Mouse (Mus musculus) adrenal gland, postnatal 36 days (tissue): ENCODE results near the gene Fn3krp. TPM values are rescaled to one million over a fixed set of nuclear protein-coding genes. Genes with fewer than 3 reads are reported as not detected.

Source experiments
- DNase-seq, 2 experiments: peaks; one replicate each; pipeline ENCODE4 v3.0.0; 2021; ENCODE audit warnings: mixed read lengths in 1 of 2
- long read RNA-seq, 2 experiments: library from polyadenylated mRNA; stranded (forward); transcript quantifications; one replicate each; pipeline ENCODE4 v2.0.0; 2021; ENCODE audit warnings: borderline sequencing depth in 2 of 2
- total RNA-seq, 2 experiments: library from RNA; stranded (reverse); gene quantifications; 2 replicates each; pipeline ENCODE4 v1.2.3; 2021

Gene Fn3krp
- total RNA-seq = 10 to 100 TPM; 15.1 to 17.8 TPM
- long read RNA-seq, experiment 1, partial matches to known transcripts = 0 of 2 reads
- long read RNA-seq, experiment 1, other reads (novel, unspliced or antisense) = 1 of 2 reads
- long read RNA-seq, experiment 2 = 0 reads

DNA sequence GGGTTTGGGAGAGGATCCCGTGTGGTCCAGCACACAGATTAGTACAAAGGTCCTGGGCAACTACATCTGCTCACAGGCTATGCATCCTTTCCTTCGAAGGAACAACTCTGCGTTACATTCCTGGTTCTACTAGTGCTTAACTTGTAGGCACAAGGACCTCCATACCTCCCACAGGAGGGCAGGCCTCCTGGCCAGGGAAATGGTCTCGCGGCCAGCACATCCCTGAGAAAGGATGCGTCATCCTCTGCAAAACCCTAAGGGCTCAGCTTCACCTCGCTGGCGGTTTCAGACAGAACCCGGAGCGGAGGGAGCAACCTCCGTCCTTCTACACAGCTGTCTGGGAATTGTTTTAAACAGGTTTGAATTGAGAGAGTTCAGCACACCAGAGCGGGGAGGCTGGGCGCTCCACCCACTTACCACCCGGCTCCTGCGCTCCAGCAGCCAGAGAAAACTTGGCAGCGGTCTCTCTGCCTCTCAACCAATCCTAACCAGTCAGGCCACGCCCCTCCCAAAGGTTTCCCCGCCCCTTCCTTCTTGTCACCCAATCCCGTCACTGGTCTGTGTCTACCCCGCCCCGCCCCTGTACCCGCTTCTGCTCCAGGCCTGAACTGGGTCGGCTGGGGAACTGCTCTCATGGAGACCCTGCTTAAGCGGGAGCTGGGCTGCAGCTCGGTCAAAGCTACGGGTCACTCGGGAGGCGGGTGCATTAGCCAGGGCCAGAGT, at the start of gene Fn3krp:
Gene Fn3krp, plus strand, starts transcription at position 572 of the 723 bp plus-strand sequence.
- peak; percentile 99 for DNase-seq

DNA sequence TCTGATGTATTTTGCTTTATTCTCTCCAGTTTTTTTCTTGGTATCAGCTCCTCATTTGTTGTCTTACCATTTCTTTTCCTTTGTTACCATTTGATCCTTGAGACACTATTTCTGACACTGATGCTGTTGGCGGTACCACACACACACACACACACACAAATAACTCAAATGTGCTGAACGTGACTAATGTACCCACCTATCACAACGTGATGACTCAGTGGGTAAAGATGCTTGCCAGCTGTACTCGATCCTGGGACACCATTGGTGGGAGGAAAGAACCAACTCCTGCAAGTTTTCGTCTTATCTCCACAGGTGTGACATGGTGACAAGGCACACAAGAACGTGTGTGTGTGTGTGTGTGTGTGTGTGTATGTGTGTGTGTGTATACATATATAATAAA, 47.9 kb upstream of the Fn3krp start:
- DNase-seq = no peak

- no peak for DNase-seq
Observed at GRCm38 (mm10) chr11:121378644-121379043, 42.6 kb upstream of the Fn3krp start.

DNA sequence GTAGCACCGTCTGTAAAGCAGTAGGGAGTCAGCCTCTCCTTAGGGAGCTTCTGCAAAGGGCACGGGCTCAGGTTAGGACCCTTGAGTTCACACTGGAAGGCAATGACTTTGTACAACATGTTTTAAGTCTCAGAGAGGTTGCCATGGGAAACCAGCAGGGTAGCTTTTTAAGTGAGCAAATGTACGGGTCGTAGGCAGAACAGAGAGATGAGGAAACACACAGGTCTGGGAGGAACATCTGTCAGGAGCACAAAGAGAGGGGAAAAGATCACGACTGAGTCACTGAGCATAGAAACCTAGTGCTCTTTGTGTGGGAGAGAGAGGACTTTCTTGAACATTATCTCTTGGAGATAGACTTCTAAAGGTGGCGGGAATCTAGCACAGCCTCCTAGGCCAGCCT, 40.9 kb upstream of the Fn3krp start:
- DNase-seq = no peak

DNA sequence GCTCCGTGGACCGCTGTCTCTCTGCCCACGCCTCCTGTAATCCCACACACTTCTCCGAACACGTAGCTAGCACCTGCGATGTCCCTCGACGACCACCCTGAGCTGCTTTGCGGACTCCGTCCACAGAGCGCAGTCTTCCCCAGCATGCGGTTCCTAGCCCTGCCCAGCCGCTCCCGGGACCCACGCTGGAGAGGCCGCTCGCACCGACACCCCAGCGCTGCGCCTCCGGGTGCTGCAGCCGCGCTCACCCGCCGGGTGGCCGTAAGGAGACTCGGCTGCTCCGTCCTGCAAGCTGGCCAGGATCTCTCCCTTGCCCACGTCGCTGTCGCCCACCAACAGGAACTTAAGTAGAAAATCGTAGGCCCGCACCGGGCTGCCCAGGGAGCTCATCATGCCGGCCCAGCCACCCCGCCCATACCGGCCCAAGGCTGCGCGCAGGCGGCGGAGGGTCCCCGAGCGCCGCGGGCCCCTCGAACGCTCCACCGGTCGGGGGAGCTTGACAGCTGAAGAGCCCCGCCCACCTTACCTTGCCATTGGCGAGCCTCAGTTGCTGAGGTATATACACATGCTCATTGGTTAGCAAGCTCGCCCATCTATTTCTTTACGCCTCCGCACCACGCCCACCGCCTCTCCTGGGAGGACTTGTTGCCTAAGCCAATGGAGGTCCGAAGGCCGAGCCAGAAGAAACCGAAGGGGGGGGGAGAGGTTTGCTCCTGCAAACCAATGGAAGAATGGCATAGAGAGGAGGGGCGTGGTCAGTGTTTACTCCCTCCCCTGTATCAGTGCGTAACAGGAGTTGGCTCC, 33.2 kb upstream of the Fn3krp start, which contains the start of gene Rab40b:
Gene Rab40b, minus strand, starts transcription at position 502 of the 804 bp plus-strand sequence.
- DNase-seq = peak; percentile 94 to 95

DNA sequence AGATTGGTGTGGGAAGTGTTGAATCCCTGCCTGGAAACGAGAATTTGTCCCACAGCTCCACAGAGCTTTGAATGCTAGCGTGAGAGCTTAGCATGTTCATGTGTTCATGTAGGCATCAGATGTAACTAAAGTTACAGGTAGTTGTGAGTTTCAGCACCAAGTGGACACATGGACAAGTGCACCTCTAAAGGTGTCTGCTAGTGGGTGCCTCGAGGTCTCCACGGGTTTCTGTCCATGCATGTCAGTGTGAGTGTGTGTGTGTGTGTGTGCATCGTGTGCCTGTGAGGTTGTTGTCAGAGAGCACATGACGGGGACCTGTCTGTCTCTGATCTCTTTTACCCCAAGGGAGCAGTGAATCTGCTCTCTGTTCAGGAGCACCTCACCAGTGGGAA, 32.7 kb upstream of the Fn3krp start:
- no peak for DNase-seq

DNA sequence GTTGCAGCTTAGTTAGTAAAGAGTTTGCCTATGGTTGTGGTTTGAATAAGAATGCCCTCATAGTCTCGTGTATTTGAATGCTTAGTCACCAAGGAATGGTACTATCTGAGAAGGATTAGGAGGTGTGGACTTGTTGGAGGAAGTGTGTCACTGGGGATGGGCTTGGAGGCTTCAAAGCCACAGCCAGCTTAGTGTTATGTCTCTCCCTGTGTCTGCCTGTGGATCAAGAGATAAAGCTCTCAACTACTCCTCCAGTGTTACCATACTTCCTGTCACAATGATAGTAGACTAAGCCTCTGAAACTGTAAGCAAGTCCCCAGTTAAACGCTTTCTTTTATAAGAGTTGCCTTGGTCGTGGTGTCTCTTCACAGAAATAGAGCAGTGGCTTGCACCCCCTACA, 30.4 kb upstream of the Fn3krp start:
- no peak for DNase-seq

- no peak for DNase-seq
Observed at GRCm38 (mm10) chr11:121392405-121392804, 28.8 kb upstream of the Fn3krp start.

DNA sequence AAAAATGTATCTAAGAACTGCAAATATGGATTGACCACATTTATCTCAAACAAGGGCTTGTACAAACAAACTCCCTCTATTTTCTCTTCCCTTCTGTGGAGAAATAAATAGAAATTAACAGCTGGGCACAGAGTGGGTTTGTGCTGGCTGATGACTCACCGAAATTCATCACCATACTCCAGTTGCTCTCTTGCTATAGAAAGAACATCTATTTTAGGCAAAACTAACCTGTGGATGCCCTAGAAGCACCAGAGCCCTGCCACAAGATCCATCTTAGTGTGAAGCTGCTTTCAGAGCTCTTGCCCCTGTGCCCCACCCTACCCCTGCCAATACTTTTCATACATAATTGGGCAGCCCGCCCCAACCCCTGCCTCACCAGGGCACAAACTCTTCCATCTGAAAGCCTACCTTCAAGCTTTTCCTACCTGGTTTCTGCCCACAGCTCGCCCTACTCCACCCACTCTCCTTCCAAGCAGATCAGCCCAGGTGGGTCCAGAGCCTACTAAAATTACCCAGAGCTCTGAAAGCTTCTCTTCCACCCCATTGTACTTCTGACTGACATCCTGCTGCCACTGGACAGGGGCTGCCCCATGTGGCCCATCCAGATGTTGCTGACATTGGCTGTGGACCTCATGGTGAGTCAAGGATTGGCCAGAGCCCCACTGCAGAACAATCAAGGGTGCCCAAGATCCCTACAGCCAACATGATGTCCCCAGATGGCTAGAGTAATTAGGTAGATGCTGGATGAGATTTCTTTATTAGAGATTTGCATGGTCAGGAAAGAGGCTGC, 13.6 kb upstream of the Fn3krp start:
- no peak for DNase-seq

DNA sequence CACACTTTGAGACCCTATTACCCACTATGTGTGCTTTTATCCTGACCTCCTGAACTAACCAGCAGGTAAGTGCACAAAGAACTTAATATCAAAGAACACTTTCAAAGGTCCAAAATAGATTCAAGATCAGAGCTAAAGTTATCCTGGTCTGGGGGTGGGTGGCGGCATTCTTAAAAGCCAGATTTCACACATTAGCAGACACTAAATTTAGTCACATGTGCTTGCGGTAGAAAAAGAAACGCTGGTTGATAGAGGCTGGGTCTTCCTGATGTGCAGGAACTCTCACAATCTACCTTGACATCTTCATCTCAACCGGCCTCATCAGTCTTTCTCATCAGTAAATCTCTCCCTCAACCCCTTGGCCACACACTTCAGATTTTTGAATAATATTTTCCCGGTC, 6.4 kb upstream of the Fn3krp start:
- DNase-seq = no peak

GRCm38 (mm10) chr11:121415351-121415750, 5.8 kb upstream of the Fn3krp start:
- DNase-seq = no peak

DNA sequence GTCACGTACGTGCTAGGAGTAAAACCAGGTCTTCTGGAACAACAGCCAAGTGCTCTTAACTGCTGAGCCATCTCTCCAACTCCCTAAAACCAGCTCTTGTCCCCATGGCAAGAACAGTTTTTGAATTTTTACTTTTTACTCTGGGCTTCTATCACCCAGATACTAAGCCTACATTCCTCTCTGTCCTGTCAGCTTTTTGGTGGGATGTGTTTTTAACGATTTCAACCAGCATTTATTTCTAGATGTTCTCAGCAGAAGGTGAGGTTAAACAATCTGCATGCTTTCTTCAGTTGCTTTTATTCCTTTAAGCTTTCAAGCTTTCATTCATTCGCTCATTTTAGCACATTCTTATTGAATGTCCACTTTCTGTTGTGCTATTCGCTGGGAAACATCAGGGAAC, 3.2 kb upstream of the Fn3krp start:
- no peak for DNase-seq

GRCm38 (mm10) chr11:121418932-121419331, 2.3 kb upstream of the Fn3krp start:
- DNase-seq = no peak

DNA sequence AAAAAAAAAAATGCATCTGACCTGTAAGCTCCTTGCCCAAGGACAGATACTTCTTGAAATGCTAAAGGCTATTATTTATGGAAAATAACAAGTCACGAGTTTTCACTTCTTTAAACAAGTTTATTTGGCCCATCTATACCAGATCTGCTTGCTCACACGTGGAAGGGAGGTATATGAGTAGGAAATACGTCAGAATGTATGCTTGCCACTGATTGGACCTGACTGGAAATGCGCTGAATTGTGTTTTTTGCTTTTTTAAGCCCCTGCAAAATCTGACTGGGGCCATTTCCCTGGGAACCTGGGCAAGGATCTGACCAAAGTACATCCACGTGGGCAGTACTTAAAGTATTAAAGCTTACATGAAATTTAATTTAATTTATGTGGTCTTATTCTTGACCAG, 822 bp upstream of the Fn3krp start:
- DNase-seq = no peak

- DNase-seq = peak; percentile 33 to 47
Observed at GRCm38 (mm10) chr11:121421553-121422173, 462 bp downstream of the Fn3krp start.

DNA sequence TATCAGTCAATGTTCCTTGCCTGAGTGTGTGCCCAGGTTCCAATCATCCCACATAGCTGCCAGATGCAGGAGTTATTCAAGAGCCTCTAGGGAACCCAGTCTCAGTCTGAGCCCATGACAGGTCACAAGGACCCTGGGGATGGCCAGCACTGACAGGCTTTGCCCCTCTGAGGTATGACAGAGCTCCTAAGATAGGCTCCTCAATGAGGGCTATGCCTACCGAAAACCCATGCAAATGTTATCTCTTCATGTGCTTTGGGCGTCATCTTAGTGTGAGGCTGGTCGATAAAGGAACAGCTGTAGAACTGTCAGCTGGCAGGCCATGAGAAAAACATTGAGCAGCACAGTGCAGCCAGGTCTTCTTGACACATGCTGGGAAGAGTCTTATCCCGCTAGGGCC, 12.2 kb downstream of the Fn3krp start:
- no peak for DNase-seq

DNA sequence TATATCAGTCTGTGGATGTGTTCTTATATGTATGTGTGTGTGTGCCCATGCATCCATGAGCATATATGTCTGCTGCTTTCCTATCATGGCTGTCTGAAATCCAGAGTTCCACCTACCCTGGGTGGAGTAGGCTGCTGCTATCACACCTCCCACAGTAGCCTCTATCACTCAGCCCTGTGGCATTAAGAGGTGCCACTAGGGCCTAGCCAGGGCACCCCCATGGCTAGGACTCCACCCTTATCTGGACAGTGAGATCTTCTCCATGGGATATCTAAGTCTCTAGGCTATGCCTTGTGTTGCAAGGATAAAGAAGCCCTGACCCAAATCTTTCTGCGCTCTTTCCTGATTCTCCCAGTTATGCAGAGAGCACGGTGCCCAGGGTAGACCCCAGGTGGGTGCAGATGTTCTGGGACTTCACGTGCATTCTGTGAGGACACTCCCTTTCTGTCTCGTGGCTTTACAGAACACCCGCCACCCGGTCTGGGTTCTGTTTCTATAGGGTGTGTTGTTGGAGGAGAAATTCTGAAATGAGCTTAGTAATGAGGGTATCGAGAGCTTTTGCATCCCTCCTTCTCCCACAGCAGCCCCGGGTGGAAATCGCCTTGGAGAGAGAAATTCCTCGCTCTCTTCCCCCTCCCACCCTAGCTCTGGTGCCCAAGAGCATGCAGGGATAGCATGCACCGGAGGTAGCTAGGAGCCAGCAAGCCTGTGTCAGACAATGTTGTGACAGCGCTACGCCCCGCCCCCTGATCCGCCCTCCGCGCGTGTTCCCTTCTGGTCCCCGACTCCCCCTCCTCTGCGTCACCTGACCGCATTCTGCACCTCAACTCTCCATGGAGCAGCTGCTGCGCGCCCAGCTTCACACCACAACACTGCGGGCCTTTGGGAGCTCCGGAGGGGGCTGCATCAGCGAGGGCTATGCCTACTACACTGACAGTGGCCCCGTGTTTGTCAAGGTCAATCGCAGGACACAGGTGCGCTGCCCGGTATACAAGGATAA, 13.3 kb downstream of the Fn3krp start, which contains the start of gene Fn3k:
Gene Fn3k, plus strand, starts transcription at position 758 of the 1,000 bp plus-strand sequence.
- peak; percentile 95 to 98 for DNase-seq

DNA sequence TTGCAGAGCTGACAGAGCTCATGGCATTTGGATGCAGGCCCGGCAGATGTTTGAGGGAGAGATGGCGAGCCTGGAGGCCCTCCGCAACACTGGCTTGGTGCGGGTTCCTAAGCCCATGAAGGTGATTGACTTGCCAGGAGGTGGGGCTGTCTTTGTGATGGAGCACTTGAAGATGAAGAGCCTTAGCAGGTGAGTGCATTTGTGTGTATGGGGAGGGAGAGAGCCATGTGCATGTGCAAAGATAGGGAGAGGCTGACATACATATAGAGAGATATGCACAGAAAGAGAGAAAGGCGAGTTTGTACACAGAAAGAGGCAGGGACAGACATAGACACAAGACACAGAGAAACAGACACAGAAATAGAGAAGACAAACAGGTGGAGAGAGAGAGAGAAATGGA, 16.0 kb downstream of the Fn3krp start:
- no peak for DNase-seq

DNA sequence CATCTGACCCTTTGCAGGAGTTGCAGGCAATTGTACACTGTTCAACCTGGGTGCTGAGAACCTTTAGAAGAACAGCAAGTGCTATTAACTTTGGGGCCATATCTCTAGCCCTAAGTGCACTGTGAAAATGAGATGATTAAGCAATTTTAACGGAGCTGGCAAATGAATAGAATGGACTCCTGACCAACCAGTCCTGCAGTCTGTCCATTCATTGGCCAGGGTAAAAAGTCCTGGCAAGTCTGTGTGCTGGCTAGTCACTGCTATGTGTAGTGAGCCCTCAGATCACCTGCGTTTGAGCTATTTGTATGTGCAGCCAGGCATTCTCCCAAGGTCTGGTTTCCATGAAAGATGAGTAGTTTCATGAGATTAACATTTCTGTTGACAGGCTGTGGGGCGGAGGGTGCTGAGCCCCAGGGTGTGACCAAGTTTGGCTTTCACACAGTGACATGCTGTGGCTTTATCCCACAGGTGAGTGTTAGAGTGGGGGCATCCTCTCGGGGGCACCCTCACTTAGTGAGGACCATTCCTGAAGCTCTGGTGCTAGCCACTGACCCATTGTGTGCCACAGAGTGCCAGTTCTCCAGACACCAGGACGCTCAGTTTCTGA, 18.6 kb downstream of the Fn3krp start:
- DNase-seq = no peak

DNA sequence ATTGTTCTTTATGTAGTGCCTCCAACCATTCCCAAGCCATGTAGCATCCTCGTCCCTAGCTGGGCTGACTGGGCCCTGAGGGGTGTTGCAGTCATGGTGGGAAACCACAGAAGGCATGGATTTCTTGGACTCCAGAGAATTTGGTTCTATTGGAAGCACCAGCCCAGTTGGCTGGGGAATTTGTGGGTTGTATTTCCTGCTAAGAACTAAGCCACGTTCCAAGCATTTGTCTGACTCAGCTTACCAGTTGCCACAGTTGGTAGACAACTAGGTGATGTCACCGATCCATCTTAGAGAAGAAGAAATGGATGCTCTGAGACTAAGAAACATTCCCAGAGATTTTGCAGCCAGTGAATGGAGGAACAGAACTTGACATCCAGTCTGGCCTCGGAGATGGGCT, 20.5 kb downstream of the Fn3krp start:
- no peak for DNase-seq
